Comparison of ENCODE assay signal across 10 mouse cellular contexts in the genomic region with DNA sequence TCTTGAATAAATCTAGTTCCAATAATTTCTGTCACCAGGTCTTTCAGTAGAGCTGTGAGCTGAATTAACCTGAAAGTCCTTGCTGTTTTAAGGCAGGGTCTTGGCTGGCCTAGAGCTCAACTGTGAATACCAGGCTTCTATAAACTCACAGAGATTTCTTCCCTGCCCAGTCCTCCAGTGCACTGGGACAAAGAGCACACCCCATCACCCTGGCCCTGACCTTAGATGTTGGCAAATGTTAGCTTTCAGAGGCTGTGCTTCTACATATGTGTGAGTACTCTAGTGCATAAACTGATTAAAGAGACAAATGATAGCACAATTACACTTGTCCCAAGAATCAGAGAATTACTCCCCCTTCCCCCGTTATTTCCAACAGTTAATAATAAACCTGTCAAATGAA. TPM values are rescaled to one million over a fixed set of nuclear protein-coding genes. Genes with fewer than 3 reads are reported as not detected.
DNase-seq lines count a peak whose midpoint lies in the region; ATAC-seq and TF ChIP-seq lines count a peak whose summit lies in the region.
"Had no signal": no experiment of that assay in that cellular context is flagged by ENCODE, and none has a peak within 500 bp of the region (broad histone marks: within the 10 kb centered on the region; RNA-seq: fewer than 3 reads in every experiment).

No protein-coding gene starts in this region.

- TF ChIP-seq POLR2A in ES-Bruce4 (IDR thresholded peaks at IDR 0.05; ENCODE audit: insufficient read depth, low read length): no peak
- no peak for TF ChIP-seq POLR2A in thymus, adult 2 months (IDR thresholded peaks at IDR 0.05; ENCODE audit: control insufficient read depth, extremely low read depth, insufficient read depth, low read length, poor library complexity)

- H3K79me3 ChIP-seq in C2C12 (ENCODE audit: low read depth): peaks cover 28% of the 10 kb centered on the region

- H3K9ac ChIP-seq in heart, postnatal 0 days (replicated peaks; ENCODE audit: low read depth, low read length): no peak overlapping the region
- peak overlapping the region; percentile 65 for H3K9ac ChIP-seq in ES-Bruce4 (ENCODE audit: low read depth, poor library complexity, severe bottlenecking)
- peak overlapping the region; percentile 67; the same call in 1 of the 2 replicates for H3K9ac ChIP-seq in liver, embryonic 12.5 days
- no peak overlapping the region for H3K9ac ChIP-seq in intestine, embryonic 16.5 days (ENCODE audit: low read depth, low read length)

- 71% methylated on average over 1 of the region's 1 CpGs for WGBS in heart, postnatal 0 days
- WGBS in liver, embryonic 12.5 days (ENCODE audit: insufficient replicate concordance): 63% methylated on average over 1 of the region's 1 CpGs
- 94% methylated on average over 1 of the region's 1 CpGs for WGBS in thymus, adult 2 months
- WGBS in intestine, embryonic 16.5 days: 72% methylated on average over 1 of the region's 1 CpGs

- peaks cover 35% of the 10 kb centered on the region for H3K79me2 ChIP-seq in C2C12 (ENCODE audit: control insufficient read depth, insufficient read depth)

- no peaks in the 10 kb centered on the region for H3K27me3 ChIP-seq in heart, postnatal 0 days (ENCODE audit: control insufficient read depth, insufficient read depth, low read length)
- H3K27me3 ChIP-seq in C2C12 (ENCODE audit: control insufficient read depth, insufficient read depth, insufficient read length) (no peaks in the 10 kb centered on the region), ES-Bruce4 (ENCODE audit: control insufficient read depth, insufficient read depth, low read length, poor library complexity, severe bottlenecking) (no peaks in the 10 kb centered on the region)
- H3K27me3 ChIP-seq in liver, embryonic 12.5 days (replicated peaks): no peaks in the 10 kb centered on the region
- H3K27me3 ChIP-seq in thymus, adult 2 months (ENCODE audit: control insufficient read depth, insufficient read depth, low read length): no peaks in the 10 kb centered on the region
- H3K27me3 ChIP-seq in intestine, embryonic 16.5 days (replicated peaks; ENCODE audit: control insufficient read depth, insufficient read depth, low read length): no peaks in the 10 kb centered on the region

- H3K4me2 ChIP-seq in heart, postnatal 0 days (ENCODE audit: low read depth, low read length): 0 out of 2 replicates have a peak overlapping the region, but pooled peaks have one; percentile 50
- peak overlapping the region; percentile 73 for H3K4me2 ChIP-seq in liver, embryonic 12.5 days
- H3K4me2 ChIP-seq in intestine, embryonic 16.5 days (ENCODE audit: low read depth, low read length): no peak overlapping the region

- no peak overlapping the region for H3K27ac ChIP-seq in heart, postnatal 0 days (ENCODE audit: low read depth)
- H3K27ac ChIP-seq in ES-Bruce4 (ENCODE audit: insufficient read depth, low read length): peak overlapping the region; percentile 84
- H3K27ac ChIP-seq in liver, embryonic 12.5 days: peak overlapping the region; percentile 98
- no peak overlapping the region for H3K27ac ChIP-seq in thymus, adult 2 months (ENCODE audit: control insufficient read depth, insufficient read depth, low read length)
- H3K27ac ChIP-seq in intestine, embryonic 16.5 days (ENCODE audit: low read length): no peak overlapping the region

- H3K36me3 ChIP-seq in heart, postnatal 0 days (replicated peaks; ENCODE audit: control insufficient read depth, insufficient read depth, low read length): no peaks in the 10 kb centered on the region
- H3K36me3 ChIP-seq in C2C12 (ENCODE audit: control insufficient read depth, insufficient read depth) (no peaks in the 10 kb centered on the region), ES-Bruce4 (ENCODE audit: control insufficient read depth, insufficient read depth, low read length, poor library complexity, severe bottlenecking) (no peaks in the 10 kb centered on the region)
- peaks cover 5% of the 10 kb centered on the region; the same call in 1 of the 2 replicates for H3K36me3 ChIP-seq in liver, embryonic 12.5 days
- H3K36me3 ChIP-seq in thymus, adult 2 months (ENCODE audit: control insufficient read depth, insufficient read depth, low read length): no peaks in the 10 kb centered on the region
- no peaks in the 10 kb centered on the region for H3K36me3 ChIP-seq in intestine, embryonic 16.5 days (ENCODE audit: control insufficient read depth, insufficient read depth, low read length)

- H3K9me3 ChIP-seq in heart, postnatal 0 days (replicated peaks; ENCODE audit: control insufficient read depth, low read length): no peaks in the 10 kb centered on the region
- no peaks in the 10 kb centered on the region for H3K9me3 ChIP-seq in ES-Bruce4 (replicated peaks; ENCODE audit: control insufficient read depth, insufficient read depth, low read length, poor library complexity, severe bottlenecking)
- no peaks in the 10 kb centered on the region for H3K9me3 ChIP-seq in liver, embryonic 12.5 days (replicated peaks)
- H3K9me3 ChIP-seq in intestine, embryonic 16.5 days (ENCODE audit: control insufficient read depth, low read length): no peaks in the 10 kb centered on the region

- H3K4me1 ChIP-seq in heart, postnatal 0 days (ENCODE audit: control insufficient read depth, insufficient read depth): 0 out of 2 replicates have a peak, but pooled peaks cover 12% of the 10 kb centered on the region
- H3K4me1 ChIP-seq in ES-Bruce4 (ENCODE audit: control insufficient read depth, insufficient read depth, low read length): no peaks in the 10 kb centered on the region
- H3K4me1 ChIP-seq in liver, embryonic 12.5 days: peaks cover 35% of the 10 kb centered on the region
- H3K4me1 ChIP-seq in thymus, adult 2 months (replicated peaks; ENCODE audit: control insufficient read depth, insufficient read depth, low read length): peaks cover 13% of the 10 kb centered on the region
- H3K4me1 ChIP-seq in intestine, embryonic 16.5 days (ENCODE audit: control insufficient read depth, insufficient read depth, low read length): peaks cover 10% of the 10 kb centered on the region

- no peak for TF ChIP-seq CTCF in heart, postnatal 0 days (IDR thresholded peaks at IDR 0.05; ENCODE audit: low read depth)
- TF ChIP-seq CTCF in C2C12 (IDR thresholded peaks at IDR 0.05; ENCODE audit: control insufficient read depth, insufficient read depth, insufficient read length) (no peak), ES-Bruce4 (IDR thresholded peaks at IDR 0.05; ENCODE audit: low read depth, low read length) (no peak)
- TF ChIP-seq CTCF in thymus, adult 2 months (IDR thresholded peaks at IDR 0.05; ENCODE audit: borderline replicate concordance, control insufficient read depth, extremely low read depth, insufficient read depth, low read length, poor library complexity): no peak

- no peak overlapping the region for H3K4me3 ChIP-seq in heart, postnatal 0 days (ENCODE audit: low read depth, low read length)
- H3K4me3 ChIP-seq in C2C12 (ENCODE audit: insufficient read depth, poor library complexity, severe bottlenecking) (peak overlapping the region; percentile 76), ES-Bruce4 (ENCODE audit: low read depth, low read length) (no peak overlapping the region)
- peak overlapping the region; percentile 98 for H3K4me3 ChIP-seq in liver, embryonic 12.5 days
- H3K4me3 ChIP-seq in thymus, adult 2 months (ENCODE audit: control insufficient read depth, insufficient read depth, low read length): no peak overlapping the region
- no peak overlapping the region for H3K4me3 ChIP-seq in intestine, embryonic 16.5 days (ENCODE audit: low read length)

- no peak overlapping the region for H3ac ChIP-seq in C2C12 (ENCODE audit: control insufficient read depth, insufficient read length, low read depth)

- no peak for DNase-seq in heart, postnatal 0 days (ENCODE audit: low spot score)
- DNase-seq in heart, adult 9 months (ENCODE audit: low spot score in 2 of 2): no peak
- DNase-seq in thymus, adult 2 months: no peak
- DNase-seq: cerebellum, postnatal 14 days; right cerebral cortex, postnatal 14 days; thymus, postnatal 4 days had no signal

- no peak for TF ChIP-seq EP300 in heart, postnatal 0 days (IDR thresholded peaks at IDR 0.05; ENCODE audit: low read depth)
- TF ChIP-seq EP300 in ES-Bruce4 (IDR thresholded peaks at IDR 0.05; ENCODE audit: insufficient read depth, low read depth, low read length): no peak

- no peak for ATAC-seq in heart, postnatal 0 days (ENCODE audit: insufficient read depth, low read depth)
- no peak for ATAC-seq in liver, embryonic 12.5 days
- ATAC-seq in intestine, embryonic 16.5 days: no peak

TF ChIP-seq in C2C12, 6 proteins besides CTCF, POLR2A, EP300 and RAD21:
- TF ChIP-seq MYOG (IDR thresholded peaks at IDR 0.05; ENCODE audit: control insufficient read depth, extremely low read depth, insufficient read length) (no peak), USF1 (IDR thresholded peaks at IDR 0.05; ENCODE audit: low read depth) (no peak), MAX (IDR thresholded peaks at IDR 0.05) (no peak), FOSL1 (IDR thresholded peaks at IDR 0.05; ENCODE audit: insufficient read depth, low read length, poor library complexity, severe bottlenecking) (no peak), CEBPB (IDR thresholded peaks at IDR 0.05; ENCODE audit: low read depth) (no peak), MYOD1 (IDR thresholded peaks at IDR 0.05; ENCODE audit: control insufficient read depth, insufficient read length, low read depth) (no peak)
TF ChIP-seq in C2C12: peak in this region for 0.

RNA-seq across cellular contexts. Expression of a gene that starts 1.1 kb away (rescaled TPM):
- 30.8 and 46.9 TPM in 2 replicates for total RNA-seq in heart, postnatal 0 days (2014; rRNA removed; ENCODE audit: low replicate concordance)
- polyA plus RNA-seq in heart, postnatal 0 days (2015; fragmentation: Nextera tagmentation; extraction: Ambion mirVana): 10.8 and 11.1 TPM in 2 replicates
- polyA plus RNA-seq in C2C12 (2012; fragmentation: generic; extraction: Trizol): 23.7 TPM
- 102 and 111 TPM in 2 replicates for polyA plus RNA-seq in ES-Bruce4 (2011; ENCODE audit: insufficient read depth, insufficient read length, low read depth, missing spikeins)
- polyA plus RNA-seq in liver, embryonic 12.5 days (2016; fragmentation: Nextera tagmentation; extraction: Ambion mirVana): 59.8 and 64.6 TPM in 2 replicates
- 101 TPM in 2 replicates for polyA plus RNA-seq in thymus, adult 2 months (2012; rRNA removed)
- polyA plus RNA-seq in intestine, embryonic 16.5 days (2015; fragmentation: Nextera tagmentation; extraction: Ambion mirVana): 17.3 and 22.2 TPM in 2 replicates

Comparison
In these comparisons a context has a peak if more than half of its experiments do, and no peak if none do; other contexts are left out.
1. H3K27ac ChIP-seq: peak in ES-Bruce4 (single experiment) and liver, embryonic 12.5 days (single experiment); none in heart, postnatal 0 days (single experiment), thymus, adult 2 months (single experiment) and intestine, embryonic 16.5 days (single experiment).
2. H3K4me3 ChIP-seq: peak in C2C12 (single experiment) and liver, embryonic 12.5 days (single experiment); none in heart, postnatal 0 days (single experiment), ES-Bruce4 (single experiment), thymus, adult 2 months (single experiment) and intestine, embryonic 16.5 days (single experiment).
3. H3K9ac ChIP-seq: peak in ES-Bruce4 (single experiment) and liver, embryonic 12.5 days (single experiment); none in heart, postnatal 0 days (single experiment) and intestine, embryonic 16.5 days (single experiment).